Comparison of ENCODE assay signal across 31 mouse cellular contexts in genomic region chr11:54201287-54201773, GRCm38 (mm10). TPM values are rescaled to one million over a fixed set of nuclear protein-coding genes. Genes with fewer than 3 reads are reported as not detected.
DNase-seq lines count a peak whose midpoint lies in the region; ATAC-seq lines count a peak whose summit lies in the region.
"Had no signal": no experiment of that assay in that cellular context is flagged by ENCODE, and none has a peak within 500 bp of the region (broad histone marks: within the 10 kb centered on the region; RNA-seq: fewer than 3 reads in every experiment).

No protein-coding gene starts in this region.

- no peak overlapping the region for H3K4me2 ChIP-seq in liver, embryonic 16.5 days (ENCODE audit: low read depth, low read length)
- H3K4me2 ChIP-seq: heart, embryonic 11.5 days; intestine, embryonic 15.5 days; limb, embryonic 12.5 days had no signal

- DNase-seq in adrenal gland, adult 18-20 months (ENCODE audit: low spot score in 2 of 2): no peak
- DNase-seq: cerebellum, adult 2 months; cerebellum, postnatal 36 days; kidney, adult 8-10 months; kidney, postnatal 14 days; lung, adult 2 months; lung, postnatal 14 days; right cerebral cortex, adult 18-20 months; thymus, adult 18-20 months; thymus, postnatal 36 days had no signal

- peaks cover 36% of the 10 kb centered on the region for H3K27me3 ChIP-seq in megakaryocyte, embryonic 14.5 days (replicated peaks)
- no peaks in the 10 kb centered on the region for H3K27me3 ChIP-seq in liver, embryonic 16.5 days (ENCODE audit: control insufficient read depth, insufficient read depth, low read depth, low read length)
- H3K27me3 ChIP-seq: intestine, embryonic 15.5 days; limb, embryonic 12.5 days had no signal

- peak overlapping the region; percentile 42 for H3K4me3 ChIP-seq in megakaryocyte, embryonic 14.5 days (replicated peaks)
- H3K4me3 ChIP-seq in liver, embryonic 16.5 days (ENCODE audit: low read depth, low read length): no peak overlapping the region
- H3K4me3 ChIP-seq: hindbrain, embryonic 10.5 days; intestine, embryonic 15.5 days; limb, embryonic 12.5 days had no signal

- H3K9me3 ChIP-seq in megakaryocyte, embryonic 14.5 days: peaks cover 6% of the 10 kb centered on the region
- no peaks in the 10 kb centered on the region for H3K9me3 ChIP-seq in liver, embryonic 16.5 days (replicated peaks; ENCODE audit: control insufficient read depth, low read length)
- H3K9me3 ChIP-seq: hindbrain, embryonic 10.5 days; intestine, embryonic 15.5 days had no signal

- H3K36me3 ChIP-seq in megakaryocyte, embryonic 14.5 days (replicated peaks; ENCODE audit: low read length): no peaks in the 10 kb centered on the region
- no peaks in the 10 kb centered on the region for H3K36me3 ChIP-seq in liver, embryonic 16.5 days (ENCODE audit: control insufficient read depth, insufficient read depth)
- H3K36me3 ChIP-seq: hindbrain, embryonic 10.5 days; intestine, embryonic 15.5 days; limb, embryonic 12.5 days had no signal

- peaks cover 40% of the 10 kb centered on the region for H3K4me1 ChIP-seq in megakaryocyte, embryonic 14.5 days
- H3K4me1 ChIP-seq in liver, embryonic 16.5 days (ENCODE audit: control insufficient read depth, low read depth, low read length): peaks cover 4% of the 10 kb centered on the region
- H3K4me1 ChIP-seq: hindbrain, embryonic 10.5 days; intestine, embryonic 15.5 days had no signal

- no peak overlapping the region for H3K9ac ChIP-seq in liver, embryonic 16.5 days (ENCODE audit: low read depth, low read length)
- H3K9ac ChIP-seq: intestine, embryonic 15.5 days; limb, embryonic 12.5 days had no signal

- H3K27ac ChIP-seq in liver, embryonic 16.5 days (ENCODE audit: low read length): no peak overlapping the region
- H3K27ac ChIP-seq: hindbrain, embryonic 10.5 days; intestine, embryonic 15.5 days; limb, embryonic 12.5 days had no signal

- 14% methylated on average over 5 of the region's 5 CpGs for WGBS in liver, embryonic 16.5 days (ENCODE audit: insufficient replicate concordance)

- no peak for ATAC-seq in megakaryocyte, adult 5-6 weeks (ENCODE audit: poor library complexity, severe bottlenecking)
- ATAC-seq in granulocyte monocyte progenitor cell, adult 5-6 weeks (replicated peaks; ENCODE audit: poor library complexity, severe bottlenecking): peak; percentile 84
- peak; percentile 58 for ATAC-seq in liver, embryonic 16.5 days (ENCODE audit: low read depth)
- ATAC-seq in activated CD4-positive, CD25-positive, alpha-beta regulatory T cell, adult 4 months: no peak
- ATAC-seq in erythroblast, adult 5-6 weeks (replicated peaks; ENCODE audit: low FRiP score, poor library complexity, severe bottlenecking): no peak
- ATAC-seq: forebrain, embryonic 14.5 days; hindbrain, embryonic 16.5 days; intestine, embryonic 15.5 days had no signal

RNA-seq across cellular contexts. Expression of gene Csf2, which starts 48.1 kb away (rescaled TPM):
- polyA plus RNA-seq in megakaryocyte, embryonic 14.5 days (2012; ENCODE audit: insufficient read depth, low replicate concordance): not detected in 2 replicates
- not detected in 2 replicates for total RNA-seq in megakaryocyte, adult 5-6 weeks (2015)
- not detected in 2 replicates for total RNA-seq in megakaryocyte, adult 5-6 weeks (2017)
- total RNA-seq in granulocyte monocyte progenitor cell, adult 5-6 weeks (2014; fragmentation: Nextera tagmentation): not detected in 2 replicates
- total RNA-seq in granulocyte monocyte progenitor cell, adult 5-6 weeks (2017): not detected in 2 replicates
- polyA plus RNA-seq in liver, embryonic 16.5 days (2015; fragmentation: Nextera tagmentation; extraction: Ambion mirVana): not detected in 2 replicates
- not detected for total RNA-seq in adrenal gland, adult 18-20 months (2021)
- polyA plus RNA-seq in activated CD4-positive, CD25-positive, alpha-beta regulatory T cell, adult 4 months (2017; shearing (Covaris generic)): under 1 TPM; 0.42 to 0.69 TPM
- total RNA-seq in erythroblast, adult 5-6 weeks (2015; ENCODE audit: low replicate concordance): not detected in 2 replicates
- not detected in 2 replicates for total RNA-seq in erythroblast, adult 5-6 weeks (2017; ENCODE audit: low replicate concordance)
- total RNA-seq: gastrocnemius, adult 8-10 months; layer of hippocampus, adult 18-20 months; left cerebral cortex, postnatal 14 days; midbrain, postnatal 0 days had no signal
- polyA plus RNA-seq: cerebellum, adult 2 months; embryonic facial prominence, embryonic 14.5 days; forebrain, embryonic 14.5 days; gonadal fat pad, adult 2 months; heart, embryonic 11.5 days; heart, postnatal 0 days; hindbrain, embryonic 10.5 days; hindbrain, embryonic 16.5 days; limb, embryonic 12.5 days; midbrain, postnatal 0 days; neural tube, embryonic 14.5 days; stomach, embryonic 16.5 days had no signal

Comparison
In these comparisons a context has a peak if more than half of its experiments do, and no peak if none do; other contexts are left out.
1. ATAC-seq: peak in granulocyte monocyte progenitor cell, adult 5-6 weeks (single experiment) and liver, embryonic 16.5 days (single experiment); none in megakaryocyte, adult 5-6 weeks (single experiment), activated CD4-positive, CD25-positive, alpha-beta regulatory T cell, adult 4 months (single experiment) and erythroblast, adult 5-6 weeks (single experiment).